Mouse (Mus musculus) urinary bladder, postnatal 36 days (tissue): ENCODE measurements around the gene Pkp4.

ENCODE experiments used
- DNase-seq, 2 experiments: peaks; one replicate each; pipeline ENCODE4 v3.0.0; 2022; ENCODE audit warnings: low spot score in 2 of 2, mixed read lengths in 1 of 2

Pkp4 gene

DNA sequence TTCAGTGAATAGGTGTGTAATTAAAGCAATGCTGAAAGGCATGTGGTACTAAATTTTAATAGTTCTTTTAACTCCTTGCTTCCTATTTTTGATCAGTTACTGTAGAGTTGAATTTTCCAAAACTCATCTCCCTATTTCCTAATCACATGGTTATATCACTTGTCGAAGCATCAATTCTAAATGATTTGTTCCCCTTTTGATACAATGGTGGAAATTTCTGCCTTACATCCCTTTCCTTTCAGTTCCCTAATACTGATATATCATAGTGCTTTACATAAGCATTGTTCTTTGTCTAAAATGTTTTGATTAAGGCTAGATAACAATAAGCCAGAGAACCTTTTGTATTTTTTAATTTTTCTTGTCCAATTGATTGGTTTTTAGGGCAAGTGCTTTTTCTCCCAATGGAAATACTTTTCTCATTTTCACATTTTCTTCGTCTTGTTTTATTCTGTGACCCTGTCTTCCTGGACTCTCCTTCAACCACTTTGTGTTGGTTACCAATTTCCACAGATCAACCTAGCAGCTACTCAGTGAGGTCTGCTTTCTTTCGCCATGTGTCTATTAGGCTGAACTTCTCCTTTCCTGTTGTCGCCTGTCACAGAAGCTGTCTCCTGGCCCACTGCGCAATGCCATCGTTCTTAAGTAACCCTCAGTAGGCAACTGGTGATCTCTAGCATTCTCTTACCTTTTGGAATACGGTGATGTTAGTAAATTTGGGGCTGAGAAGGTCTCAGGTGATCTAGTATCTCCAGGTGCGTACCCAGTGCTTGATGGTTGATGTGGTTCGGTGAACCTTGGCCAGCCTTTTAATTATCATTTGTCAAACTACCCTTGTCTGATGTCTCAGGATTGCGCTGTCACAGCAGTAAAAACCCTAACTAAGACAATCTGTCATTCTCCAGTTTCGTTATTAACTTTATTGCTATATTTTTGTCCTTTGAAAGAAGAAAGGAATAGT is 23.7 kb downstream of the Pkp4 start:
- DNase-seq: no peak

DNA sequence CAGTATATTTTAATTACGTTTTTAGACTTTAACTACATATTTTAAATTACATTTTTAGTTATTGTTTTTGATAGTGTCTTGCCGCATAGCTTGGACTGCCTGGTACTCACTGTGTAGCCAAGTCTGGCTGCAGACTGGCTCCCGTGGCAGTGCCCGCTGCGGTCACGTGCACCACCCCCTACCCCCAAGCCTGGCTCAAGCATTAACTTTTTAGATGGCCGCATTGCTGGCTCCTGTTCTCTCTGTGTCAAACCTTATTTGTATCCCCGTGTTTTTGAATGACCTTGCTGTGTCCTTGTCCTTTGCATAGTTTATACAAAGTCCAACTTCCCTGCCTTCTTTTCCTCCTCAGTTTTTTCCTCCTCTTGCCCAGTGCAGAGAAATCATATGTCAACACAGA is 25.5 kb downstream of the Pkp4 start:
- no peak for DNase-seq

DNA sequence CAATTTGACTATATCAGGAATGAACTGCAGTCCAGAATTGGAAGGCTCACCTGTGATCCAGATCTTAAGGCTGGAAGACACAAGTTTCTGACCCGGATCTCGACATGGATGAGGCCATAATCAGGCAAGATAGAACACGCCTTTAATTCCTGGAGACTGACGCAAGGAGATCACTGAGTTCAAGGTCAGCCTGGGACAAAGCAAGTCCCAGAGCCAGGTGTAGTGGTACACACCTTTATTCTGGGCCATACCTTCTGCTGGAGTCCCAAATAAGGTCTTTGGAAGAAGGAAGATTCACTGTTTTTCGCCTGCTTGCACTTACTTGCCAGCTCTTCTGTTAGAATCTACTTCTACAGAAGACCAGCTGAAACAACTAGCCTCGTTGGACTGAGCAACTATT is 26.3 kb downstream of the Pkp4 start:
- DNase-seq: no peak

DNA sequence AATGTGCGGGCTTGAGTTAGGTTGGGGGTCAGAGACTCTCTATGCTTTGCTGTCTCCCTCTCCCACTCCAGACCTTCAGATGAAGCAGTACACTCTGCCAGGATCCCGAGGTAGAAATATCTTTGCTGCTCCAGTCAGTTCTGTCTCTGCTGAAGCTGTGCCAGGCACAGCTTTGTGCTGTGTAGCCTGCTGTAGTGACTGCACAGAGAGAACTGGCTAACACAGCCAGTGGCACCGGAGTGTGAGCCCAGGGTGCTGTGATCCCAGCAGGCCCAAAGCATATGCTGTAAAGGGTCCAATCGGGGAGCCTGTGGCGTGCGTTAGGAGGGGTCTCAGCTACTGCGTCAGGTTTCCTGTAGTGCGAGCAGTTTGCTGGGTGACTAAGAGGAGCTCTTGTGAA is 27.7 kb downstream of the Pkp4 start:
- no peak for DNase-seq

DNA sequence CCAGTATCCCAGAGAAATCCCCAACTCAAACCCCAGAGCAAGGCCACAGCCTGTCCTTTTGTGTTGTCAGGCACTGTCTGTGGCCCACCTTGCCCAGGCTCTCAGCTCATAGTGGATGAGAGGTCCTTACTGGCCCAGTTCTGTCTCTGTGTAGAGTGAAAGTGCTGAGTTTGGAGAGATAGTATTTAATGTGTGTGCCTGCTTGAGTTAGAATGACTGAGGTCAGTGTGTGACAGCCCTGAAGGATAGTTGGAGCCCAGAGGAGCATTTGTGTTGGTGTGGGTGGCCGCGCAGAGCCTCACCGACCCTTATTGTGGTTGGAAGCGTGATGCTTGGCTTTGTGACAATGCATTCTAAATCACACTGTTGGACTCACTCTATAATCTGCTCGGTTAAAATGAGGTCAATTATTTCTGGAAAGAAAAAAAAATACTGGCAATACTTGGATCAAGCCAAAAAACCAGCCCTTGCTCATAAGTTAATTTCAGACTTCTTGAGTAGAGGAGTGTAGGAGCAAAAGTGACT is 29.1 kb downstream of the Pkp4 start:
- no peak for DNase-seq

DNA sequence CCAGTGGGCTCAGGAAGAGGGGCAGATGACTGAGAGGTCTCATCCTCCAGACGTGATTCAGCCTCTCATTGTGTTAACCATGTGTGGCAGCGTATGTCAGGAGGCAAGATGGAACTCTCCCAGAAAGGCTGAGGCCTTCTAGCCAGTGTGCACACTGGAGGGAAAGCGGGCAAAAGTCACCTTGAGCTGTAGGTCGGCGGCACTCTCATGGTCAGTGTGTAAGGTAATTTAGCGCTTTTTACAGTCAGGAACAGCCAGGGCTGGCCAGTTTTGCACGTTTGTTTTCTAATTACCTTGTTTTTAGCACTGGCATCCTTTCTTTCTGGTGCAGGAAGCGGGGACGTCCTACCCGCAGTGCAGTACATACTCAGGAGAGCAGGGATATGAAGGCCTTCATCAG is 29.5 kb downstream of the Pkp4 start:
- no peak for DNase-seq

DNA sequence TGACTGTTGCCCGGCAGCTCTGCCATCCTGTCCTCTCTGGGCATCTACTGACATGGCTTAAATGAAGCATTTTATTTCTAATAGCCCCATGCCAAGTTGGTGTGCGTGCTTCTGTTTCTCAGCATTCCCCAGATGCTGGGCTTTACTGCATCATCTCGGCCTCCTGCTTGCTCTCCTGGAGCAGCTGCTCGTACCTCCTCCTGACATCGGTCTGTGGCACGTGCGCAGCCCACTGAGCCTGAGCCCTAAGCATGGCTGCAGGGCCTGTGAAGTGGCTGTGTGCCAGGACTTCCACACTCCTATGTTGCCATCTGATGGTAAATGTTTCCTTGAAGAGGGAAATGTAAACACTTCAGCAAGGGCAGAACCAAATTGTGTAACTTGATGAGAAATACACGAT is 30.8 kb downstream of the Pkp4 start:
- no peak for DNase-seq

DNA sequence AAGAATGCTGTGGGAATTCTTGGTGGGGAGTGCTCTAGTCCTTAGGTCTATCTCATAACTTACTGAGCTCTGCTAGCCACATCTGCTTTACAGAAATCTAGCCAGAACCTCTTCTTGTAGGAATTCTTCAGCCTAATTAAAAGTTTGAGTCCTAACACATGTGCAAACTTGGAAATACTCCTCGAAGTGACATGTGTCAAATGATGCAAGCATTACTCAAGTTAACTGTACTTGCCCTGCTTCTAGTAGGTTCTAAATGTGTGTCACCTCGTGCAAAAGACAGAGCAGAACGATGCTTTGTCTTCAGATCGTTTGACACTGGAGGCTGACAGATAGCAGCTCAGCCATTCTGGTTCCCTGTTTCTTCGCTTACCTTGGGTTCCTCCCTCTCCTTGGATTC is 32.5 kb downstream of the Pkp4 start:
- no peak for DNase-seq

DNA sequence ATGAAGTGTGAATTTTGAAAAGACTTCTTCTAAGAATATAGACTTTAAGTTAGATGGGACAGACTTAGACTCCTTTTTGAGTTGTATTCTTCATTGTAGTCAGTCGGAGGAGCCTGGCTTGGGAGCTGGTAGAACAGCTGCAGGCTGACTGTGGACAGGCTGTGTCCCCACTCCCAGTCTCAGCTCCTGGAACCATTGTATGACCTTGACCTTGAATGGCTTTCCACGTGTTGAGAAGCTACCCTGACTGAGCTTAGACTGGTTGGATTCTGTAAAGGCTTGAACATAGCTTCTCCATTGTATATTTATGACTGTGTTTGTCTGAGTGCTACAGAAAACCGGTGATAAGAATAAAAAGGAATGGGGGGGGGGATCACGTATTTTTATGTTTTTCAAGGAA is 36.5 kb downstream of the Pkp4 start:
- DNase-seq: no peak

DNA sequence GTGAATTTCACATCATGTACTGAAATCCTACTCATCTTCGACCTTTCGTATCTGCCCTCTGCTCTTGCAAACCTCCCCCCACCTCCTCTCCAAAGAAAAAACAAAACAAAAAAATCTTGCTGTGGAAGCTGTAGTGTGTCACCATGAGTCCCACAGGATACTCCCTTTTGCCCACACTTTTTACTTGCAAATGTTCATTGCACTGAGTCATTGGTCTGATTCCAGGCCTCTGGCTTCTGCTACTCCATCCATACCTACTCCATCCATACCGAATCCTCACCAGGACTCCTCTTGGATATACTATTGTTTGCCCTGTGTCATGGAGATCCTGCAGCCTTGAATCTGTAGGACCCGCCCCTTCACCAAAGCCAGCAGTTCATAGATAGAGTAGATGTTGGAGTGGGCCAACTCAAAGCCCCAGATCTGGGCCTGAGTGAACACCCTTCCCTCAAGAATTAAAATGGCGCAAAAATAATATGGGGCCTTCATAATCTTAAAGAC is 38.9 kb downstream of the Pkp4 start:
- DNase-seq: no peak

DNA sequence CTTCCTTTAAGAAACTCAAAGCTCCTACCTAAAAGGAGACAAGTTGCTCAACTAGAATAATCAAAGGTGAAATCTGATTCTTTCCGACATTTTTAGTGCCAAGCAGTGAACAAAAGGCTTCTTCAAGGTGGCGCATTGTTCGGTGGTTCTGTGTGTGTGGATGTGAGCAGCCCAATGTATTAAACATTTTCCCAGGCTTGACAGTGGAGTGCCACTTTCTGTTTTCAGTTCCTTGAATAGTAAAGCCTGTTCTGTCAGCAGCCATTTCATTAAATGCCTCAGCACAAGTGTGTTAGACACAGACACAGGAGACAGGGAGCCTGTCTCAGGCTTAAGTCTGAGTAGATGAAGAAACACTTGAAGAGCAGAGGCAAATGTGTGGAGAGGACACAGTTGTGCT is 39.9 kb downstream of the Pkp4 start:
- DNase-seq: no peak

DNA sequence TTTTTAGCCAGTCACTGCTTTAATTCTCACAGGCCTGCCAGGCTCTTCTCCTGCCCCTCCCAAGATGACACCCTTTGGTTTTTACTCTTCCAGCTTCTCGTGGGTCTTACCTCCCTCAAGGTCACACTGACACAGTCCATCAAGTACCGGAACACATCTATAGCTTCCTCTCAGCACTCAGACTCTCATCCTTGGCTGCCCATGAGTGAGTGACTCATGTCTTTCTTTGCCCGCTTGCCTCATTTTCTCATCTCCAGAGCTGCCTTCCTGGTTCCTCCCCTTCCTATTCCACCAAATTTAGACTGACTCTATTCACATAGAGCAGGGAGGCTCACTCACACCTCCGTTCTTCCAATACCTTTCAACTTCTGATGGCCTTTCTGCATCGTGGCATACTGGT is 42.3 kb downstream of the Pkp4 start:
- DNase-seq: no peak

DNA sequence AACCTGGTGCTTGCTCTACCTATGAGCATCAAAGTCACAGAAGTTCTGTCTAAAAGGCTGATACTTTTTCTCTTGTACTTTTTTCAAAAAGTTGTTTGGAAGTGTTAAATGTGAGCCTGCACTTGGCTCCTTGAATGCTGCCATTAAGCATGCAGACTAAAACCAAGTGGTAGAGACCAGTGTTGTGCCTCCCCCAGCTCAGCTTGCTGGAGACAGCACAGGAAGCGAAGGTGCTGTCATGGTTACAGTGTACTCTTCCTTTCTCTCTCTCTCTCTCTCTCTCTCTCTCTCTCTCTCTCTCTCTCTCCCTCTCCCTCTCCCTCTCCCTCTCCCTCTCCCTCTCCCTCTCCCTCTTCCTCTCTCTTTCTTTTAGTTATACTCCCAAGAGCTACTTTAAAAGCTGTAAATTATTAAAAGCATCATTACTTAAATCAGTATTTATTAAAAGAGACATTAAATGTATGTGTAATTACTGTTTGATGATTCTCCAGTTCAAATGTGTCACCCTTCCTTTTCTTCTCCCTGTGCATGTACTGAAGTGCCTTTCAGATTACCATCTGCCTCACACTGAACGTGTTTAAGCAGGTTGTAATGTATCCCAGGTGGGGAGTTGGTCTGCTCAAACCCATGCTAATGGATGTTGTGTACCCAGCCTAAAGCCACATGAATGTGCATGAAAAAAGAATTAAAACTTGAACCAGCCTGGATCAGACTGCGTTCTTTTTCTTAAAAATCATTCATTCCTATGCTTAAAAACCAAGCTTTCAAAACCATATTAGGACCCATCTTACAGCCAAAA is 43.2 kb downstream of the Pkp4 start:
- DNase-seq: no peak

DNA sequence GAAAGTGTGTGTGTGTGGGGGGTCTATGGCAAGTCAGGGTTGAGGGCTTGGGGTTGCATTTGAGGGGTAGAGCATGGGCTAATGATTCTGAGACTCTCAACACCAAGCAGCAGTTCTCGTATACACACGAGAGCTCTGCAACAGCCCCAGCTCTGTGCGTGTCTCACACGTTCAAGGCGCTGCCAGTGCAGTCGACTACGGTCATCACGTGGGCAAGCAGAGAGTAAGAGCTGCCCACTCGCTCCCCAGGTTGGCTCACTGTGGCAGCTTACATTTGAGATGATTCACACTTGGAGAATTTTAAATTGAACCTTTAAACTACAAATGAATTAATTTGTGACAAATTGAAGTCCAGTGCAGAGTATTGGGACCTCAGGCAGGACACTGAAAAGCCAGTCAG is 44.4 kb downstream of the Pkp4 start:
- DNase-seq: no peak

DNA sequence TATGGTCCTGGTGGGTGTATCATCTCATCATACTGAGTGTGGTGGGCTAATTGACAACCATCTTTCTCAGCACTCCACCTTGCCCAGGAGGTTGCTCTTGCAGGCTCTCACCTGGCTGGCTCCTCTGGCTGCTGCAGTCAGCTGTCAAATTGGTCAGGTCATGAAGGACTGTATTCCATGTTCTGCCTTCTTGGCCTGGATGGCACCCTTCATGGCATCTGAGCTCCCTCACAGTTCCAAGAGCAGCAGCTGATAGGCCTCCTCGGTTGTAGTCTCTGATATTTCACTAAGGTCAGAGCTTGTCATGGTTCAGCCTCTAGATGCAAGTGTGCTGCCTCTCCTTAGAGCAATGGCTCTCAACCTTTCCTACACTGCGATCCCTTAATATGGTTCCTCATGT is 45.5 kb downstream of the Pkp4 start:
- no peak for DNase-seq

DNA sequence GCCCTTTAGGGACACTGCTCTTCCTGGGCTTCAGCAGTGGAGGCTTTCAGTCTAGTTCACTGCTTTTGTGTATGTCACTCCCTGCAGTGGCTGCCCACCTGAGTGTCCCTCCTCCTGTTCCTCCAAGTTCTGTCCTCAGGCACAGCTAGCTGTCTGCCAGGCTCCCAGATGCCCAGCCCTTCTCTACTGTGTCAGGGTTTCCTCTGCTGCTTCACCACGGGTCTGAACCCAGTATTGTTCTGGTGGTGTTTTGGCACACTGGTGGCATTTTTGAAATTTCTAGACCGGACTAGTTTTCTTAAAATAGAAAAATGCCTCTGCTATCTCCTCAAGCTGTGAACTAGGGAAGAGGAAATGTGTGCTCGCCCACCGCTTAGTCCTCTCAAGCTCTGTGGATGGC is 46.6 kb downstream of the Pkp4 start:
- DNase-seq: no peak

DNA sequence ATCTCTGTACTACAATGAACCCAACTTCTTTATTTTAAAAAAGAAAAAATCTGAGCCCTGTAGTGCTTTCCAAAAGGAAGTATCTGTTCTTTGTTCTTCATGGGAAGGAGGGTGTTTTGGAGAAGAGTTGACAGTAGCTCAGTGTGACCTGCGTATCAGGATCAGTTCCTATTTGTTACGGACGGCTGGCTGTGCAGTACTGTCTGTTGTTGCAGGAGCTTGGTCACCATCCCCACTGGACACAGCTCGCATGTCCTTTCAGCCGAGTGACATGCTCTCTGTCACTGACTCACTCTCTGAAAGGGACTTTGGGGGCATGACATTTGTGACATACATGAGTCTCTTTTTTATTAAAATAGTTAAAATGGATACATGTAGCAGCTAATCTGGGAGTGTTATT is 47.1 kb downstream of the Pkp4 start:
- DNase-seq: no peak

DNA sequence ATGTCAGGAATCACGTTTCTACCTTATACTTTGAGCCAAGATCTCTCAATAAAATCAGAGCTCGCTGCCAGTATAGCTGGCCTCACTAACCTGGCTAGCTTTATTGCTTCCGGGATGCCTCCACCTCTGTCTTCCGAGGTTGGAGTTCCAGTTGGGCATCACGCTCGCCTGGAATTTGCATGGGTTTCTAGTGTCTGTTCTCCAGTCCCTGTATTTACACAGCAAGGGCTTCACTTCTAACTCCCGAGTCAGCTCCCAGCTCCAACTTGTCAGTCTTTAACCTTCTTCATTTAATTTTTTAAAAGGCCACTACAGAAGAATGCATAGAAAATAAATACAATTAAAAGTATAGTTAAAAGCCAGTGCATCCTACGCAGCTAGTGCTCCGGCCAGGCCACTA is 47.6 kb downstream of the Pkp4 start:
- DNase-seq: no peak

DNA sequence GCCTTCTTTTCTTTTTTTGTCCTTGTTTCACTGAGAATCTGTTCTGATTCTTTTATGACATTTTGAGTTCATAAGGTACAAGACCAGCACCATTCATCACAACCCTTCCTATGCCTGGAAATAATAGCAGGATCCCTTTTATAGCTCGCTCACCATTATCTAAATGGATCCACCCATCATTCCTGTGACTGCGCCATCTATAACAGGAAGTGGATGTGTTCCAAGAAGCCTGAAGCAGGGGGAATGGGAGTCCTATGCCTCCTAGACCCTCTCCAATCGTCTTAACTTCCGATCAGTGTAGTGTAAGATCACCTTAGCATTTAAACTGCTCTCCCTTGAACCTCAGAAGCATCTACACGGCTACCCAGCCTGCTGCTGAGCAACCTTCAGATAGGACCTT is 50.4 kb downstream of the Pkp4 start:
- no peak for DNase-seq

DNA sequence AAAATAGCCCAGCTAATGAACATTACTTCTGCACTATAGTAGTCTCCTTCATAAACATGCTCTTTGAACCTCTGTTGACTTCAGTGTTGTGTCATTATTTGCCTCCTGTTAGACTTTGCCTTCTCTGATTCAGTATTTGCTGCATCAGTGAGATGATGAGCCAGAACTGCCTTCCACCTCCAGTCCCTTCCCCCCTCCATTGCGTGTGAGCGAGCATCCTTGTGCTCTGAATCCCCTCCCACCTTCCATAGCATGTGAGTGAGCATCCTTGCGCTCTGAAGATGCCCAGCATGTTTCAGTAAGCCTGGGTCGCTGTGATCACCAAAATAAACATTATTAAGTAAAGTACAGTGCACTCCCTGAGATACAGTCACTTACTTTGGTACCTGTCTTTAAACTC is 51.8 kb downstream of the Pkp4 start:
- DNase-seq: no peak

DNA sequence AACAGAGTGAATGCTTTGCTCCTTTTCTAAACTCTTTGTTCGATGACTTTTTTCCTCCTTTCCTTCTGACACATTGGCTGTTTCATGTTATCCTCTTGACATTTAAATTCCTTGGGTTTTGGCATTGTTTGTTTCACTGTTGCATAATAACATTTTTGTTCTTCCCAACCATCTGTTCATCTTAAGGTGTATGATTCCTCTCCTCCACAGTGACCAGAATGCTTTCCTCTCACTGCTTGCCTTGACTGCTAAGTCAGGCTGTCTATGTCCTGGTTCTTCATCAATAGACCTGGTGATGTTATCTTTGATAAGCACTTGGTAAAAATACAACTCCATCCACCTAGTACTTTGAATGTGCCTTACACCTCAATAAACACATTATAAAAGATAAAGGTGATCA is 52.2 kb downstream of the Pkp4 start:
- DNase-seq: no peak

DNA sequence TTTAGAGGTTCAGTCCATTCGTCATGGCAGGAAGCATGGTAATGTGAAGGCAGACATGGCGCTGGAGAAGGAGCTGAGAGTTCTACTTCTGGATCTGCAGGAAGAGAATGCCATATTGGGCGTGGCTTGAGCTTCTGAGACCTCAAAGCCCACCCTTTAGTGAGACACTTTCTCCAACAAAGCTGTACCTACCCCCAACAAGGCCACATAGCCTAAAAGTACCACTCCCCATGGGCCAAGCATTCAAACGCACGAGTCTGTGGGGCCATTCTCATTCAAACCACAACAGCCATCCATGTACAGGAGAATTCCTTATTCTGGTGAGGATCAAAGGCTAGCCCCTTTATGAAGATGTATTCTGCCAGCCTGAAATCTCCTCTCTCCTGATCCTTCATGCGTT is 57.3 kb downstream of the Pkp4 start:
- no peak for DNase-seq
